Mouse (Mus musculus): ENCODE measurements around the gene Akr1b8. TPM values are rescaled to one million over a fixed set of nuclear protein-coding genes. Genes with fewer than 3 reads are reported as not detected.

Akr1b8 gene
- 1.4 TPM for polyA plus RNA-seq (2015; fragmentation: Illumina TruSeq; extraction: RNeasy Lipid Tissue Mini Kit (QIAGEN cat#74804); ENCODE audit: low read depth, low replicate concordance)

DNA sequence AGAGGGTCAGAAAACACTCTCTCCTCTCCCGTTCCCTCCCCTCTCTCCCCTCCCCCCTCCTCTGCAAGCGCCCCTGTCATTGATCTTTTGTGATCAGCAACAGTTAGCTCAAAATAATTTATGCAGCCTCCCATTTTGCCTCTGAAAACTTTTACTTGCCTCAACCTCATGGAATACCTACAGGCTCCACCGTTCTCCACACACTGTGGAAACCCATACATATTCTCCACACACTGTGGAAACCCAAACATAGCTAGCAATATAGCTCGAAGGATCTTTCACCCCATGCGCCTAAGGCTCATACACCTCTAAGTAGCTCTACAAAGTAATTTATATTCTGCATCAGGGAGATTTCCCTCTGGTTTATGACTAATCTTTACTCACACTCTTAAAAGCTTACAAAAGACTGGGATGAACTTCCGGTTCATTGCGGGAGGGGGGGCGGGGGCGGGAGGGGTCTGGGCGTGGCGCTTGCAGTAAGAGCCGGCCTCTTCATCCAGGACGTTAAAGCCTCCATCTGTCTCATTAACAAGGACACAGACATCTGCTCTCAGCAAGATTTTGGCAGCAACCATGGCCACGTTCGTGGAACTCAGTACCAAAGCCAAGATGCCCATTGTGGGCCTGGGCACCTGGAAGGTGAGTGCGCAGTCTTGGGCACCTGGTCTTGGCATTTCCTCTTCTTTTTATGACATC is at the start of gene Akr1b8:
Akr1b8 (plus strand) TSS at position 462 of the 696 bp plus-strand sequence.

GRCm38 (mm10) chr6:34316854-34317771 is 36.8 kb upstream of the Akr1b8 start, which contains the start of gene Akr1b3:
TSS of gene Akr1b3 (minus strand) at chr6:34317478.

GRCm38 (mm10) chr6:34384110-34384661 is 30.3 kb downstream of the Akr1b8 start, which contains the start of gene Akr1b10:
TSS of gene Akr1b10 (plus strand) at chr6:34384218.

DNA sequence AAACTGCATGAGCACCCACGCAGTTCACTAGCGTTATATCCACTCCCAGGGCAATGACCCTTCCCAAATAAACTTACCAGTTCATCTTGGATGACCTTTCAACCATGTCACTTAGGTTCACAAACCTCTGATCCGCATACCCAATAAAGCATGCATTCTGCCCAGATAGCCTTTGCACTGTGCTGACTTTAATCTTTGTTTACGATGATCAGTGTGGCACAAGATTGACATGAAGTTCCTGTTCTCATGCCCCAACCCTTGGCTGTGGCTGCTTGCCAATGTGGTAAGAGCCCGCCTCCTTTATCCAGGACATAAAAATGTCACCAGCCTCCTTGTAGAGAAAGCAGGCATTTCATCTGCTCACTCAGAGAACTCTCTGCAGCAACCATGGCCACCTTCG is 58.1 kb downstream of the Akr1b8 start, which contains the start of gene Akr1b7:
Akr1b7 (plus strand) TSS at position 312 of the 400 bp plus-strand sequence.

Other genes with a start within 250 kb of the Akr1b8 start
- 54.2 TPM for gene Slc35b4, start 177.0 kb upstream of the Akr1b8 start, polyA plus RNA-seq (2015; fragmentation: Illumina TruSeq; extraction: RNeasy Lipid Tissue Mini Kit (QIAGEN cat#74804); ENCODE audit: low read depth, low replicate concordance)
- gene Akr1b3, start 36.6 kb upstream of the Akr1b8 start, polyA plus RNA-seq (2015; fragmentation: Illumina TruSeq; extraction: RNeasy Lipid Tissue Mini Kit (QIAGEN cat#74804); ENCODE audit: low read depth, low replicate concordance) = 86.0 TPM
- gene Akr1b10, start 30.1 kb downstream of the Akr1b8 start, polyA plus RNA-seq (2015; fragmentation: Illumina TruSeq; extraction: RNeasy Lipid Tissue Mini Kit (QIAGEN cat#74804); ENCODE audit: low read depth, low replicate concordance) = 32.2 TPM
- gene Akr1b7, start 58.2 kb downstream of the Akr1b8 start, polyA plus RNA-seq (2015; fragmentation: Illumina TruSeq; extraction: RNeasy Lipid Tissue Mini Kit (QIAGEN cat#74804); ENCODE audit: low read depth, low replicate concordance) = not detected
- gene Bpgm, start 122.1 kb downstream of the Akr1b8 start, polyA plus RNA-seq (2015; fragmentation: Illumina TruSeq; extraction: RNeasy Lipid Tissue Mini Kit (QIAGEN cat#74804); ENCODE audit: low read depth, low replicate concordance) = 90.4 TPM
- 26.6 TPM for gene Cald1, start 244.4 kb downstream of the Akr1b8 start, polyA plus RNA-seq (2015; fragmentation: Illumina TruSeq; extraction: RNeasy Lipid Tissue Mini Kit (QIAGEN cat#74804); ENCODE audit: low read depth, low replicate concordance)